Mouse (Mus musculus) testis, adult 2 months (tissue): ENCODE data around the gene Rhob. TPM values are rescaled to one million over a fixed set of nuclear protein-coding genes. Genes with fewer than 3 reads are reported as not detected.

ENCODE experiments used
- H3K27ac ChIP-seq: fragments of 200-500 bp; 2 replicates; pipeline ENCODE4 v1.5.1; 2012; ENCODE audit warnings: low read depth, low read length; ENCODE audit not compliant: control insufficient read depth, insufficient read depth
- H3K27me3 ChIP-seq: fragments of 200-500 bp; 2 replicates; pipeline ENCODE4 v1.6.1; 2012; ENCODE audit warnings: mild to moderate bottlenecking, low read length, moderate library complexity; ENCODE audit not compliant: control insufficient read depth, insufficient read depth
- H3K36me3 ChIP-seq: fragments of 200-500 bp; 2 replicates; pipeline ENCODE4 v1.6.1; 2012; ENCODE audit warnings: mild to moderate bottlenecking, low read length; ENCODE audit not compliant: control insufficient read depth, insufficient read depth
- H3K4me1 ChIP-seq: fragments of 200-500 bp; 2 replicates; pipeline ENCODE4 v1.6.1; 2012; ENCODE audit warnings: low read length; ENCODE audit not compliant: control insufficient read depth, insufficient read depth
- H3K4me3 ChIP-seq: fragments of 200-500 bp; 2 replicates; pipeline ENCODE4 v1.5.1; 2012; ENCODE audit warnings: low read depth, mild to moderate bottlenecking, low read length, moderate library complexity, mixed read lengths; ENCODE audit not compliant: control insufficient read depth
- CTCF ChIP-seq: fragments of 200-500 bp; IDR thresholded peaks from 2 replicates; pipeline ENCODE4 v1.5.1; 2012; ENCODE audit warnings: low read depth, mild to moderate bottlenecking, inconsistent platforms, low read length, moderate library complexity; ENCODE audit not compliant: control insufficient read depth, insufficient read depth, insufficient replicate concordance
- POLR2A ChIP-seq: fragments of 200-500 bp; IDR thresholded peaks from 2 replicates; pipeline ENCODE4 v1.6.1; 2012; ENCODE audit warnings: low read depth, mild to moderate bottlenecking, inconsistent platforms, low read length, moderate library complexity; ENCODE audit not compliant: control insufficient read depth
- polyA plus RNA-seq: library from polyadenylated mRNA; depleted of rRNA; stranded (reverse); fragments of >200 nt; gene quantifications from 2 replicates; pipeline ENCODE4 v1.2.3, GENCODE M21; 2012

Rhob gene
- polyA plus RNA-seq, 1 experiment: 21.3 TPM

GRCm38 (mm10) chr12:8501571-8502305, 1.9 kb upstream of the Rhob start:
- peaks cover 14% of the 10 kb centered on the region for H3K4me1 ChIP-seq
- H3K36me3 ChIP-seq: no peaks in the 10 kb centered on the region
- H3K27me3 ChIP-seq: no peaks in the 10 kb centered on the region
- H3K27ac ChIP-seq: peak overlapping the region; percentile 97
- no peak overlapping the region for H3K4me3 ChIP-seq
- TF ChIP-seq CTCF (no peak), POLR2A (no peak)

- Histone ChIP-seq H3K4me1 (peaks cover 18% of the 10 kb centered on the region), H3K27ac (peak overlapping the region; percentile 97), H3K36me3 (no peaks in the 10 kb centered on the region), H3K4me3 (peak overlapping the region; percentile 90), H3K27me3 (no peaks in the 10 kb centered on the region)
- TF ChIP-seq POLR2A (no peak), CTCF (no peak)
Measured at GRCm38 (mm10) chr12:8500597-8501570, 1.1 kb upstream of the Rhob start.

- no peak; the same call in 1 of the 2 replicates for TF ChIP-seq POLR2A
- no peak for TF ChIP-seq CTCF
- Histone ChIP-seq H3K27ac (peak overlapping the region; percentile 93), H3K4me1 (peaks cover 19% of the 10 kb centered on the region), H3K27me3 (no peaks in the 10 kb centered on the region), H3K36me3 (no peaks in the 10 kb centered on the region), H3K4me3 (peak overlapping the region; percentile 90)
Measured at GRCm38 (mm10) chr12:8499001-8499870, 573 bp downstream of the Rhob start.

GRCm38 (mm10) chr12:8498591-8499000, 1.2 kb downstream of the Rhob start:
- no peak for TF ChIP-seq CTCF
- Histone ChIP-seq H3K27me3 (no peaks in the 10 kb centered on the region), H3K36me3 (no peaks in the 10 kb centered on the region), H3K27ac (peak overlapping the region; percentile 93), H3K4me1 (peaks cover 19% of the 10 kb centered on the region), H3K4me3 (peak overlapping the region; percentile 90)

- Histone ChIP-seq H3K27ac (no peak overlapping the region), H3K27me3 (no peaks in the 10 kb centered on the region), H3K4me3 (peak overlapping the region; percentile 51), H3K36me3 (no peaks in the 10 kb centered on the region), H3K4me1 (peaks cover 19% of the 10 kb centered on the region)
- TF ChIP-seq CTCF (no peak), POLR2A (no peak)
Measured at GRCm38 (mm10) chr12:8498148-8498571, 1.6 kb downstream of the Rhob start.

GRCm38 (mm10) chr12:8497314-8497706, 2.5 kb downstream of the Rhob start:
- H3K27me3 ChIP-seq: no peaks in the 10 kb centered on the region
- peaks cover 19% of the 10 kb centered on the region for H3K4me1 ChIP-seq
- H3K36me3 ChIP-seq: no peaks in the 10 kb centered on the region
- no peak overlapping the region for H3K4me3 ChIP-seq
- no peak overlapping the region for H3K27ac ChIP-seq
- TF ChIP-seq CTCF (no peak), POLR2A (no peak)
